Mouse (Mus musculus): ENCODE measurements around the gene Adam33.
A peak's percentile ranks its signal among the peaks of the same experiment; 100 is the strongest.
"Not testable (repeated sequence)": the region's sequence is repeated elsewhere in the genome, so short reads cannot be mapped to it uniquely, and the experiment has no call there.

The Adam33 gene

GRCm38 (mm10) chr2:131063404-131063864 lies at the start of gene Adam33:
Gene Adam33 (minus strand): TSS chr2:131063814.
- no peak for DNase-seq (ENCODE audit: low spot score in 2 of 2)

GRCm38 (mm10) chr2:131105989-131106388 lies 42.4 kb upstream of the Adam33 start:
- no peak for DNase-seq (ENCODE audit: low spot score in 2 of 2)

- not testable (repeated sequence) for DNase-seq (ENCODE audit: low spot score in 2 of 2)
Observed at GRCm38 (mm10) chr2:131105061-131105460, 41.4 kb upstream of the Adam33 start.

- DNase-seq (ENCODE audit: low spot score in 2 of 2), result no peak
Observed at GRCm38 (mm10) chr2:131104021-131104420, 40.4 kb upstream of the Adam33 start.

- no peak for DNase-seq (ENCODE audit: low spot score in 2 of 2)
Observed at GRCm38 (mm10) chr2:131101530-131101929, 37.9 kb upstream of the Adam33 start.

GRCm38 (mm10) chr2:131097087-131097486 lies 33.5 kb upstream of the Adam33 start:
- DNase-seq (ENCODE audit: low spot score in 2 of 2), result no peak

- DNase-seq (ENCODE audit: low spot score in 2 of 2), result no peak
Observed at GRCm38 (mm10) chr2:131096101-131096795, 32.6 kb upstream of the Adam33 start.

GRCm38 (mm10) chr2:131094823-131095222 lies 31.2 kb upstream of the Adam33 start:
- peak; percentile 47 to 74 for DNase-seq (ENCODE audit: low spot score in 2 of 2)

GRCm38 (mm10) chr2:131093577-131093976 lies 30.0 kb upstream of the Adam33 start:
- DNase-seq (ENCODE audit: low spot score in 2 of 2), result no peak

GRCm38 (mm10) chr2:131090852-131091251 lies 27.2 kb upstream of the Adam33 start:
- DNase-seq (ENCODE audit: low spot score in 2 of 2), result no peak

- DNase-seq (ENCODE audit: low spot score in 2 of 2), result no peak
Observed at GRCm38 (mm10) chr2:131089634-131090033, 26.0 kb upstream of the Adam33 start.

- no peak for DNase-seq (ENCODE audit: low spot score in 2 of 2)
Observed at GRCm38 (mm10) chr2:131088581-131088980, 25.0 kb upstream of the Adam33 start.

GRCm38 (mm10) chr2:131086667-131087390 lies 23.2 kb upstream of the Adam33 start, which contains the start of gene Siglec1:
Gene Siglec1 (minus strand): TSS chr2:131086765.
- DNase-seq (ENCODE audit: low spot score in 2 of 2), result no peak

GRCm38 (mm10) chr2:131084206-131084605 lies 20.6 kb upstream of the Adam33 start:
- DNase-seq (ENCODE audit: low spot score in 2 of 2), result no peak

- DNase-seq (ENCODE audit: low spot score in 2 of 2), result no peak
Observed at GRCm38 (mm10) chr2:131080507-131080906, 16.9 kb upstream of the Adam33 start.

GRCm38 (mm10) chr2:131072536-131072935 lies 8.9 kb upstream of the Adam33 start:
- DNase-seq (ENCODE audit: low spot score in 2 of 2), result no peak

GRCm38 (mm10) chr2:131067481-131067880 lies 3.9 kb upstream of the Adam33 start:
- no peak for DNase-seq (ENCODE audit: low spot score in 2 of 2)

GRCm38 (mm10) chr2:131066342-131066741 lies 2.7 kb upstream of the Adam33 start:
- no peak for DNase-seq (ENCODE audit: low spot score in 2 of 2)

- no peak for DNase-seq (ENCODE audit: low spot score in 2 of 2)
Observed at GRCm38 (mm10) chr2:131061607-131062006, 2.0 kb downstream of the Adam33 start.

GRCm38 (mm10) chr2:131060784-131061183 lies 2.8 kb downstream of the Adam33 start:
- DNase-seq (ENCODE audit: low spot score in 2 of 2), result no peak

GRCm38 (mm10) chr2:131059781-131060540 lies 3.7 kb downstream of the Adam33 start:
- DNase-seq (ENCODE audit: low spot score in 2 of 2), result no peak

- no peak for DNase-seq (ENCODE audit: low spot score in 2 of 2)
Observed at GRCm38 (mm10) chr2:131059377-131059776, 4.2 kb downstream of the Adam33 start.

Measured in frontal cortex, postnatal 10 days (tissue).